Mouse (Mus musculus): ENCODE measurements around the gene Mapk8ip3. TPM values are rescaled to one million over a fixed set of nuclear protein-coding genes. Genes with fewer than 3 reads are reported as not detected.

Gene Mapk8ip3
- polyA plus RNA-seq, 1 experiment from 2014 or later, result 8.3 TPM

DNA sequence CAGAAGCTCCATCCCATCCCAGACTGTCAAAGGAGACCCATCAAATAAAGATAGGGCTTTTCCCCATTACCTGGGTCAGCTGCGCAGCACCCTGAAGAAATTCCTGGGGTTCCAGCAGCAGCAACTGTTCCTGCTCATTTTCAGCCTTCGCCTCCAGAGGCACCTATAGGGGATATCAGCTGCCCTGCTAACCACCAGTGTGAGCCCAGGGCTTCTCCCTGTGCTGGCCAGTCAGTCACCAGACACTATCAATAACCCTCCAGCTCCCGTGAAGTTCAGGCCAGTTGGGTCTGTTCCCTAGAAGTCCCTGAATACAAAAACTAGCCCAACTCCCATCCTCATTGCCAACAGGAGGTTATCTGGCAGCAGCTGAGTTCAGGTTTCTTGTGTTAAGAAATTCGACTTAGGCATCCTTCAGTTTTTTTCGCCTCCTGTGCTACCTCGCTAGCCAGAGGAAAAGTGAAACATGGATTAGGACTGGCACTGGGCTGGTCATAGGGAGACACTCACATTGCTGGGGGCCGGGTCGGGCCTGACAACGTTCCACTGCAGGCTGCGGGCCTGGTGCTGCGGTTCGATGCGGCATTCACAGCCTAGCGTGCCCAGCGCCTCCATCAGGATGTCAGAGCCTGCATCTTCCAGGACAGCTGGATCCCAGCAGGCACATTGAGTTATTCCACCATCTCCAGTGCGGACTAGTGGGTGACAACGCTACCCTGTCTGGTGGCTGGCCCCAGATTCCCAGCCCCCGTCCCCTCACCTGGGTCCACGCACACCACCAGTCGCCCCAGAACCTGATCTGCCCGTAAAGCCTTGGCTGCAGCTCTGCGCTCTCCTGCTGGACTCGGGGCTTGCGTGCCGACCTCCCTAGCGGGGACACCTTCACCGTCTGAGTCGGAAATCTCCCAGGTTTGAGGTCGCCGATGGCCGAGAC is 42.4 kb downstream of the Mapk8ip3 start:
- Histone ChIP-seq H3K4me3 (replicated peaks) (peak overlapping the region; percentile 95), H3K4me2 (peak overlapping the region; percentile 87), H3K36me3 (replicated peaks) (peaks cover 75% of the 10 kb centered on the region), H3K9ac (peak overlapping the region; percentile 92), H3K27me3 (no peaks in the 10 kb centered on the region), H3K4me1 (replicated peaks) (peaks cover 69% of the 10 kb centered on the region), H3K9me3 (replicated peaks) (no peaks in the 10 kb centered on the region), H3K27ac (replicated peaks) (peak overlapping the region; percentile 89)
- WGBS (ENCODE audit: insufficient replicate concordance), result 8% methylated on average over 31 of the region's 31 CpGs
- peak; percentile 4 for ATAC-seq (ENCODE audit: insufficient read depth)

DNA sequence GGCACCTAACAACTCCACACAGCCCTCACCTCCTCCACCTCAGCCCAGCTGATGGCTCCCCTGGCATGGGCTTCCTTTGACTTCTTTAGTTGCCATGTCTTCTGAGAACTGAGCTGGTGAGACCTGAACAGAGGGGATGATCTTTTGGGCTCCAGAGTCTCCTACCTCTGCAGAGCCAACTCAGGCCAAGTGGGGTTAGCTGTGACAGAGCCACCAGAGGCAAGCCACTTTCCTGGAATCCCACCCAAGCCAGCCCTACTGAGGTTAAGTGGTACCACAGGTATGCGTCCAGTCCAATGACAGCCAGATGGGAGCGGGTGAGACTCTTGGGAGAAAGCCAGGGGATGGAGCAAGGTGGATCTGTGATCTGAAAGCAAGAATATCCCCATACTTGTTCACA is 43.5 kb downstream of the Mapk8ip3 start:
- WGBS (ENCODE audit: insufficient replicate concordance), result 91% methylated on average over 2 of the region's 2 CpGs
- Histone ChIP-seq H3K27ac (replicated peaks) (no peak overlapping the region), H3K36me3 (replicated peaks) (peaks cover 75% of the 10 kb centered on the region), H3K4me3 (replicated peaks) (no peak overlapping the region; the same call in 1 of the 2 replicates), H3K4me2 (peak overlapping the region; percentile 87), H3K4me1 (replicated peaks) (peaks cover 74% of the 10 kb centered on the region), H3K27me3 (no peaks in the 10 kb centered on the region), H3K9me3 (replicated peaks) (no peaks in the 10 kb centered on the region), H3K9ac (peak overlapping the region; percentile 92; the same call in 1 of the 2 replicates)
- ATAC-seq (ENCODE audit: insufficient read depth), result no peak

DNA sequence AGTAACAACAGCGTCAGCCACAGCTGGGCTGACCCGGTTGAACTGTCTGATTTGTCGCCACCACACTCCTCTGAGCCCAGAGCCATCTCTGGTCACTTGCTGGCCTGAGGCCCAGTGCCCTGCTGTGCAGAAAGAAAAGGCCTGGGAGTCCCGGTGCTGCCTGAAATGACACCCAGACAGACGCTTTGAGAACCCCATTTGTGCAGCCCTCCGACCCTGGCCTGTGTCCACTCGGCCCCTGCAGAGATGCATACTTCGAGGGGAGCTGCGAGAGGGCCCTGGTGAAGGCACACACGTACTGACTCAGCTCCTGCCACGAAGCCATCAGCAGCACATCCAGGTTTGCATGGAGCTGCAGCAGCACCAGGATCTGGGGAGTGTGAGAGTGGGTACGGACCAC is 44.0 kb downstream of the Mapk8ip3 start:
- Histone ChIP-seq H3K27ac (replicated peaks) (no peak overlapping the region), H3K4me2 (no peak overlapping the region), H3K4me1 (replicated peaks) (peaks cover 74% of the 10 kb centered on the region), H3K4me3 (replicated peaks) (no peak overlapping the region), H3K9me3 (replicated peaks) (no peaks in the 10 kb centered on the region), H3K9ac (no peak overlapping the region), H3K27me3 (no peaks in the 10 kb centered on the region), H3K36me3 (replicated peaks) (peaks cover 74% of the 10 kb centered on the region)
- ATAC-seq (ENCODE audit: insufficient read depth), result no peak
- 87% methylated on average over 12 of the region's 12 CpGs for WGBS (ENCODE audit: insufficient replicate concordance)

DNA sequence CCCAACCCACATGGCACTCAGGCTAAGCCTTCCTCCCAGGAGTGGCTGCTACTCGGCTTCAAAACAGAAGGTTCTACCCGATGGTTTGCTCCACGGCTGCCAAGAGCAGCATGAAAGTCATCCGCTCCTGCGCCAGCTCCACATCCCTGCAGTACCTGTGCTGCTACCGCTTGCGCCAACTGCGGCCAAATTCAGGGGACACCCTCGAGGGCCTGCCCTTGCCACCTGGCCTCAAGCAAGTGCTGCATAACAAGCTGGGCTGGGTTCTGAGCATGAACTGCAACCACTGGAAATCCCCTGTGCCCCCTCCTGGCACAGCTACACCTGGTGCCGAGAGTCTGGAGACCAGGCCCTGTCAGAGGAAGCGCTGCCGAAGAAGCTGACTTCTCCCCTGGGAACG is 45.5 kb downstream of the Mapk8ip3 start:
- Histone ChIP-seq H3K4me1 (replicated peaks) (peaks cover 69% of the 10 kb centered on the region), H3K9ac (no peak overlapping the region), H3K4me2 (no peak overlapping the region), H3K27me3 (no peaks in the 10 kb centered on the region), H3K9me3 (replicated peaks) (no peaks in the 10 kb centered on the region), H3K4me3 (replicated peaks) (no peak overlapping the region), H3K36me3 (replicated peaks) (peaks cover 62% of the 10 kb centered on the region), H3K27ac (replicated peaks) (no peak overlapping the region)
- WGBS (ENCODE audit: insufficient replicate concordance), result 85% methylated on average over 13 of the region's 13 CpGs
- no peak for ATAC-seq (ENCODE audit: insufficient read depth)

DNA sequence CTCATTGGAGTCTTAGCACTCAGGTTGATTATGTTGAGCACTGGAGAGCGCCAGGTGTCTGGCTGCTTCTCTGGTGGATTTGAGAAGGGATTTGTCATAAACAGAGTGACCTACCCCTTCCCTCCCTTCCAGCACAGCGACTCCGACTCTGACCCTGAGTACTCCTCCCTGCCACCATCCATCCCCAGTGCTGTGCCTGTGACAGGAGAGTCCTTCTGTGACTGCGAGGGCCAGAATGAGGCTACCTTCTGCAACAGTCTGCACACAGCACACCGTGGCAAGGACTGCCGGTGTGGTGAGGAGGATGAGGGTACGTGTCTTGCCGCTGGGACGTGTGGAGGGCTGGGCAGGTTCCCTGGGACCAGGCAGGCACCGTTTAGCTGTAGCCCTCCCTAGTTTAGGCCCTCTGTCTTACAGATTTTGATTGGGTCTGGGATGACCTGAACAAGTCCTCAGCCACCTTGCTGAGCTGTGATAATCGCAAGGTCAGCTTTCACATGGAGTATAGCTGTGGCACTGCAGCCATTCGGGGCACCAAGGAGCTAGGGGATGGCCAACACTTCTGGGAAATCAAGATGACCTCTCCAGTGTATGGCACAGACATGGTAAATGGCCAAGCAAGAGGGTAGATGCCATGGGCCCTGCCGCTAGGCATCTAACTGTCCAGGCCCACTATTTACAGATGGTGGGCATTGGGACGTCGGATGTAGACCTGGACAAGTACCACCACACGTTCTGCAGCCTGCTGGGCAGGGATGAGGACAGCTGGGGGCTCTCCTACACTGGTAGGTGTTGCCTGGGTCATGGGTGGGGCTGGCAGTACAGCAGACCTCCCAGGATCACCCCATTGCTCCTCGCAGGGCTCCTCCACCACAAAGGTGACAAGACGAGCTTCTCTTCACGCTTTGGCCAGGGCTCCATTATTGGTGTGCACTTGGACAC is 46.4 kb downstream of the Mapk8ip3 start:
- ATAC-seq (ENCODE audit: insufficient read depth), result no peak
- 84% methylated on average over 19 of the region's 19 CpGs for WGBS (ENCODE audit: insufficient replicate concordance)
- no peak overlapping the region for H3K9ac ChIP-seq
- H3K4me1 ChIP-seq (replicated peaks), result peaks cover 63% of the 10 kb centered on the region
- no peak overlapping the region for H3K4me2 ChIP-seq
- H3K36me3 ChIP-seq (replicated peaks), result peaks cover 62% of the 10 kb centered on the region
- no peaks in the 10 kb centered on the region for H3K27me3 ChIP-seq
- no peak overlapping the region; the same call in 1 of the 2 replicates for H3K27ac ChIP-seq (replicated peaks)
- no peaks in the 10 kb centered on the region for H3K9me3 ChIP-seq (replicated peaks)
- no peak overlapping the region for H3K4me3 ChIP-seq (replicated peaks)

DNA sequence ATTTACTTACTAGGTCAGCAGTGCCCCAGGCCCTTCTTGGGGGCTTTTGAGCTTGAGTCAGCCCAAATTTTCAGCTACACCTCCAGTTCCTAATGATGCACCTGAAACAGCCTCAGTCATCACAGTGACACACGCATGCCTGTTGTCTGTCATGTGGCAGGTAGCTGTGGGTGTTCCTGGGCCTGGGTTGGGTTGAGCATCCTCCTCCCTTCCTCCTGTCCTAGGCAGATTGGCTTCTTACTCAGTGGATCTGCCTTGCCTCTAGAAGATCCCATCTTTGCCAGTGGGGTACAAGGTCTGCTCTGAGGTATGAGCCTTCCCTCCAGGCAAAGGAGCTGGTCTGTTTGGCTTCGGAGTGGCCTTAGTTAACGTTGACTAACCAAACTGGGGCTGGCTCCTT is 47.9 kb downstream of the Mapk8ip3 start:
- Histone ChIP-seq H3K4me1 (replicated peaks) (peaks cover 70% of the 10 kb centered on the region), H3K9ac (no peak overlapping the region), H3K4me3 (replicated peaks) (0 out of 2 replicates have a peak overlapping the region, but pooled peaks have one; percentile 96), H3K4me2 (peak overlapping the region; percentile 84), H3K27me3 (no peaks in the 10 kb centered on the region), H3K27ac (replicated peaks) (peak overlapping the region; percentile 94; the same call in 1 of the 2 replicates), H3K9me3 (replicated peaks) (no peaks in the 10 kb centered on the region), H3K36me3 (replicated peaks) (peaks cover 75% of the 10 kb centered on the region)
- 81% methylated on average over 3 of the region's 3 CpGs for WGBS (ENCODE audit: insufficient replicate concordance)
- ATAC-seq (ENCODE audit: insufficient read depth), result no peak

DNA sequence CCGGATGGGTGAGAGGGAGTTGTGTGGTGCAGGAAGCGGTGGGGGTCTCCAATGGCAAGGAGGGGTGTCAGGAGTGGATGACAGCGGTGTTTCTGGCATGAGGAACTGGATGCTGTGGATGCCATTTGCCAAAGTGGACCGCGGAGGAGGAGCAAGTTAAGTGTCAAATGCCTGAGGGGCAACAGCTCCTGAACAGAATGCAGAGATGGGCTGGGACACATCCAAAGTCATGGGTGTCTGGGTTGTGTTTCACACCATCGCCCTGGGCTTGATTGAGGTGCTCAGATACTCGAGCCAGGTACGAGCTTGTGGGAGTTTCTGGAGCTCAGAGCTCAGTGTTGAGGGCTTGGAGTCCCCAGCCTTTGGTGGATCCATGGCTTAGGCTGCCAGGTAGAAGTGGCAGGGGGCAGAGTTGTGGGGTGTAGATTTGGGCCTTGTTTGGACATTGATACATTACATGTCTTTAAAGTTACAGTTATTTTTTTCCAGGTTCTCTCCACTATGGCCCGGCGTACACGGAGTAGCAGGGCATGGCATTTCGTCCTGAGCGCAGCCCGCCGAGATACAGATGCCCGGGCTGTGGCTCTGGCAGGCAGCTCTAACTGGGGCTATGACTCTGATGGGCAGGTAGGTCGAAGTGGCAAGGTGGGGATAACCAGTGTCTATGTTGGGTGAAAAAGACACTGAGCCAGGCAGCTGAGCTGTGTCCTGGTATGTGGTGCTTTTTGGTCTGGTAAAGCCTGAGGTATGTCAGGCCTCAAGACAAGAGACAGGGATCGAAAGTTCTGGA is 49.3 kb downstream of the Mapk8ip3 start:
- no peak for ATAC-seq (ENCODE audit: insufficient read depth)
- 55% methylated on average over 18 of the region's 18 CpGs for WGBS (ENCODE audit: insufficient replicate concordance)

DNA sequence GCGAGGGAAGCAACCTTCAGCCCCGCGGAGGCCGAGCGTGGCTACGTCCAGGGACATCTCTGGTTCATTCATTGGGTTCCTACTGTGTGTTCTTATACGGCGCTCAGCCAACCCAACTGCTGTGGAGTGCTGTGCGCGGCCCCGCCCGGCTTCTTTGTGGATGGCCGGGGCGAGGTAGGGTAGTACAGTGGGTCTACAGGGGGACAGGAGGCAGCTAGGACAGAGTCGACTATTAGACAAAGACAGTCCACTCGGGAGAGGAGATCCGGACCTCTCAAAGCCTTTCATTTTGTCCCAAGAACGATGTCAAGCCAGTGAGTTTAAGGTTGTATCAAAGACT is 49.9 kb downstream of the Mapk8ip3 start:
- H3K36me3 ChIP-seq (replicated peaks), result peaks cover 75% of the 10 kb centered on the region
- ATAC-seq (ENCODE audit: insufficient read depth), result peak; percentile 48
- H3K9ac ChIP-seq, result peak overlapping the region; percentile 96
- no peaks in the 10 kb centered on the region for H3K27me3 ChIP-seq
- peak overlapping the region; percentile 84 for H3K4me2 ChIP-seq
- under 1% methylated on average over 18 of the region's 18 CpGs for WGBS (ENCODE audit: insufficient replicate concordance)
- peaks cover 67% of the 10 kb centered on the region for H3K4me1 ChIP-seq (replicated peaks)
- peak overlapping the region; percentile 96 for H3K4me3 ChIP-seq (replicated peaks)
- no peaks in the 10 kb centered on the region for H3K9me3 ChIP-seq (replicated peaks)
- H3K27ac ChIP-seq (replicated peaks), result peak overlapping the region; percentile 94

More for the DNA sequence above, 49.3 kb downstream of the Mapk8ip3 start:
- Histone ChIP-seq H3K27me3 (no peaks in the 10 kb centered on the region), H3K4me2 (peak overlapping the region; percentile 84), H3K27ac (replicated peaks) (peak overlapping the region; percentile 94), H3K4me1 (replicated peaks) (peaks cover 67% of the 10 kb centered on the region), H3K4me3 (replicated peaks) (peak overlapping the region; percentile 96), H3K36me3 (replicated peaks) (peaks cover 75% of the 10 kb centered on the region), H3K9ac (peak overlapping the region; percentile 96), H3K9me3 (replicated peaks) (no peaks in the 10 kb centered on the region)

DNA sequence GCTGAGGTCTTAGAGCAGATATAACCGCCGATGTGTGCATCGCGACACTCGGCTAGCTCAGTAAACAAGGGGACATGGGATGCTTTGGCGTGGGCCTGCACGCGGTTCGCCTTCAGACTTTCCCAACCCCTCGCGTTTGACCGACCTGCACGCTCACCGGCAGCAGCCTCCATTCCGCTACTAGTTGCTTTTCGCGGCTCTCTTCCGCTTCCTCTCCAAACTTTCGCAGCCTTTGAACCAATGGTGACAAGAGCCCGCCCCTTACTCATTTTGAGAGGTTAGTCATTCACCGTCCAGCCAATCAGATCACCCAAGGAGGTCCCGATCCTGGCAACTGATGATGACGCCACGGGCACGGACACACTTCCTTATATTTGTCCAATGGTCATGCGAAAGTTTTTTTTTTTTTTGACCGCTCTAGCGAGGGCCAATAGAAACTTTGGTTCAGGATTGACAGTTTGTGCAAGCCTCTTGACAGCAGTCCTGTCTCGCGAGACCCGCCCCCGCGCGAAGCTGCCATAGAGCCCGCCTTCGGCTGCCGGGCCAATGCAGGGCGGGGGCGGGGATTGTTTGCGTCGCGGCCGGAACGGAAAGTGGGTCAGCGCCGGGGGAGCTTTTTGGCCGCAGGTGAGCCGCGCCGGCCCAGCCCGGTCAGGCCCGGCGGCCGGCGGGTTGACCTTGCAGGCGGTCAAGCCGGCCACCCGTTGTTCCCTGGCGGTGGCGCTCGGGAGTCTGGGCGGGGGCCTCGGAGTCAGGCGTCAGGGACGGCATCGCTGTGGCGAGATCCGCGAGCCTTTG is 50.4 kb downstream of the Mapk8ip3 start, which contains the start of the genes Nubp2 and Spsb3:
Gene Nubp2, minus strand, starts transcription at position 216 of the 798 bp plus-strand sequence.
Gene Spsb3, plus strand, starts transcription at position 510 of the 798 bp plus-strand sequence.
- Histone ChIP-seq H3K9ac (peak within 1 kb of the TSS; percentile 96), H3K4me3 (replicated peaks) (peak within 1 kb of the TSS; percentile 96), H3K27me3 (no peaks in the 10 kb centered on the region), H3K4me2 (peak within 1 kb of the TSS; percentile 87), H3K27ac (replicated peaks) (peak within 1 kb of the TSS; percentile 94), H3K9me3 (replicated peaks) (no peaks in the 10 kb centered on the region), H3K36me3 (replicated peaks) (peaks cover 72% of the 10 kb centered on the region), H3K4me1 (replicated peaks) (peaks cover 67% of the 10 kb centered on the region)
- peak; percentile 95 for ATAC-seq (ENCODE audit: insufficient read depth)
- under 1% methylated on average over 69 of the region's 69 CpGs for WGBS (ENCODE audit: insufficient replicate concordance)
